Mouse (Mus musculus): ENCODE data around the gene Ms4a4c. TPM values are rescaled to one million over a fixed set of nuclear protein-coding genes. Genes with fewer than 3 reads are reported as not detected.

The Ms4a4c gene
- polyA plus RNA-seq (2016; fragmentation: Nextera tagmentation; extraction: Ambion mirVana): 0.22 TPM in 1 of 2 replicates, not detected in the other

- H3K9ac ChIP-seq (replicated peaks): no peak within 1 kb of the TSS
- H3K4me2 ChIP-seq: no peak within 1 kb of the TSS
- no peaks in the 10 kb centered on the region for H3K36me3 ChIP-seq
- no peaks in the 10 kb centered on the region for H3K4me1 ChIP-seq (replicated peaks)
- no peaks in the 10 kb centered on the region for H3K27me3 ChIP-seq
- WGBS: 82% methylated on average over 3 of the region's 3 CpGs
- H3K4me3 ChIP-seq (replicated peaks): no peak within 1 kb of the TSS
- no peak within 1 kb of the TSS for H3K27ac ChIP-seq
- no peak for ATAC-seq (ENCODE audit: insufficient number of reproducible peaks, insufficient read depth, low FRiP score, low TSS enrichment, low read depth)
- H3K9me3 ChIP-seq: no peaks in the 10 kb centered on the region
Measured at GRCm38 (mm10) chr19:11404527-11404926, at the start of gene Ms4a4c. Ms4a4c (plus strand) TSS chr19:11404770.

GRCm38 (mm10) chr19:11355730-11356129 lies 48.8 kb upstream of the Ms4a4c start:
- no peak overlapping the region for H3K9ac ChIP-seq (replicated peaks)
- no peaks in the 10 kb centered on the region for H3K36me3 ChIP-seq
- no peaks in the 10 kb centered on the region for H3K9me3 ChIP-seq
- no peak overlapping the region for H3K4me2 ChIP-seq
- no peak for ATAC-seq (ENCODE audit: insufficient number of reproducible peaks, insufficient read depth, low FRiP score, low TSS enrichment, low read depth)
- H3K27ac ChIP-seq: no peak overlapping the region
- H3K4me1 ChIP-seq (replicated peaks): no peaks in the 10 kb centered on the region
- no peaks in the 10 kb centered on the region for H3K27me3 ChIP-seq
- 82% methylated on average over 7 of the region's 7 CpGs for WGBS
- no peak overlapping the region for H3K4me3 ChIP-seq (replicated peaks)

GRCm38 (mm10) chr19:11360106-11360505 lies 44.5 kb upstream of the Ms4a4c start:
- Histone ChIP-seq H3K4me1 (replicated peaks) (no peaks in the 10 kb centered on the region), H3K27me3 (no peaks in the 10 kb centered on the region), H3K4me2 (no peak overlapping the region), H3K27ac (no peak overlapping the region), H3K9me3 (no peaks in the 10 kb centered on the region), H3K9ac (replicated peaks) (no peak overlapping the region), H3K36me3 (no peaks in the 10 kb centered on the region), H3K4me3 (replicated peaks) (no peak overlapping the region)
- ATAC-seq (ENCODE audit: insufficient number of reproducible peaks, insufficient read depth, low FRiP score, low TSS enrichment, low read depth): no peak
- WGBS: 71% methylated on average over 3 of the region's 3 CpGs

GRCm38 (mm10) chr19:11362002-11362401 lies 42.6 kb upstream of the Ms4a4c start:
- Histone ChIP-seq H3K27ac (no peak overlapping the region), H3K27me3 (no peaks in the 10 kb centered on the region), H3K36me3 (no peaks in the 10 kb centered on the region), H3K9me3 (no peaks in the 10 kb centered on the region), H3K4me1 (replicated peaks) (no peaks in the 10 kb centered on the region), H3K4me2 (no peak overlapping the region), H3K9ac (replicated peaks) (no peak overlapping the region), H3K4me3 (replicated peaks) (no peak overlapping the region)
- ATAC-seq (ENCODE audit: insufficient number of reproducible peaks, insufficient read depth, low FRiP score, low TSS enrichment, low read depth): no peak

- Histone ChIP-seq H3K4me3 (replicated peaks) (no peak overlapping the region), H3K9me3 (no peaks in the 10 kb centered on the region), H3K4me1 (replicated peaks) (no peaks in the 10 kb centered on the region), H3K27ac (no peak overlapping the region), H3K9ac (replicated peaks) (no peak overlapping the region), H3K4me2 (no peak overlapping the region), H3K27me3 (no peaks in the 10 kb centered on the region), H3K36me3 (no peaks in the 10 kb centered on the region)
- no peak for ATAC-seq (ENCODE audit: insufficient number of reproducible peaks, insufficient read depth, low FRiP score, low TSS enrichment, low read depth)
- WGBS: 79% methylated on average over 3 of the region's 3 CpGs
Measured at GRCm38 (mm10) chr19:11368310-11368709, 36.3 kb upstream of the Ms4a4c start.

- ATAC-seq (ENCODE audit: insufficient number of reproducible peaks, insufficient read depth, low FRiP score, low TSS enrichment, low read depth): no peak
- Histone ChIP-seq H3K27me3 (no peaks in the 10 kb centered on the region), H3K4me1 (replicated peaks) (no peaks in the 10 kb centered on the region), H3K4me3 (replicated peaks) (no peak overlapping the region), H3K4me2 (no peak overlapping the region), H3K36me3 (no peaks in the 10 kb centered on the region), H3K27ac (no peak overlapping the region), H3K9me3 (no peaks in the 10 kb centered on the region), H3K9ac (replicated peaks) (no peak overlapping the region)
Measured at GRCm38 (mm10) chr19:11371181-11371580, 33.4 kb upstream of the Ms4a4c start.

- no peak for ATAC-seq (ENCODE audit: insufficient number of reproducible peaks, insufficient read depth, low FRiP score, low TSS enrichment, low read depth)
- Histone ChIP-seq H3K27me3 (no peaks in the 10 kb centered on the region), H3K4me2 (no peak within 1 kb of the TSS), H3K4me3 (replicated peaks) (no peak within 1 kb of the TSS), H3K27ac (no peak within 1 kb of the TSS), H3K9ac (replicated peaks) (no peak within 1 kb of the TSS), H3K4me1 (replicated peaks) (no peaks in the 10 kb centered on the region), H3K9me3 (no peaks in the 10 kb centered on the region), H3K36me3 (no peaks in the 10 kb centered on the region)
- WGBS: 84% methylated on average over 2 of the region's 2 CpGs
Measured at GRCm38 (mm10) chr19:11375273-11375672, 29.3 kb upstream of the Ms4a4c start, which contains the start of gene Ms4a4a. Ms4a4a (plus strand) TSS chr19:11375523.

GRCm38 (mm10) chr19:11376399-11376798 lies 28.2 kb upstream of the Ms4a4c start:
- no peaks in the 10 kb centered on the region for H3K4me1 ChIP-seq (replicated peaks)
- no peaks in the 10 kb centered on the region for H3K27me3 ChIP-seq
- H3K4me3 ChIP-seq (replicated peaks): no peak overlapping the region
- H3K9ac ChIP-seq (replicated peaks): no peak overlapping the region
- H3K36me3 ChIP-seq: no peaks in the 10 kb centered on the region
- 81% methylated on average over 2 of the region's 2 CpGs for WGBS
- no peak overlapping the region for H3K4me2 ChIP-seq
- ATAC-seq (ENCODE audit: insufficient number of reproducible peaks, insufficient read depth, low FRiP score, low TSS enrichment, low read depth): no peak
- no peak overlapping the region for H3K27ac ChIP-seq
- H3K9me3 ChIP-seq: no peaks in the 10 kb centered on the region

GRCm38 (mm10) chr19:11387109-11387508 lies 17.5 kb upstream of the Ms4a4c start:
- Histone ChIP-seq H3K4me2 (no peak overlapping the region), H3K27me3 (no peaks in the 10 kb centered on the region), H3K4me1 (replicated peaks) (no peaks in the 10 kb centered on the region), H3K9me3 (no peaks in the 10 kb centered on the region), H3K9ac (replicated peaks) (no peak overlapping the region), H3K4me3 (replicated peaks) (no peak overlapping the region), H3K36me3 (no peaks in the 10 kb centered on the region), H3K27ac (no peak overlapping the region)
- ATAC-seq (ENCODE audit: insufficient number of reproducible peaks, insufficient read depth, low FRiP score, low TSS enrichment, low read depth): no peak
- 72% methylated on average over 2 of the region's 2 CpGs for WGBS

GRCm38 (mm10) chr19:11387685-11388084 lies 16.9 kb upstream of the Ms4a4c start:
- Histone ChIP-seq H3K27ac (no peak overlapping the region), H3K4me2 (no peak overlapping the region), H3K9ac (replicated peaks) (no peak overlapping the region), H3K36me3 (no peaks in the 10 kb centered on the region), H3K27me3 (no peaks in the 10 kb centered on the region), H3K4me1 (replicated peaks) (no peaks in the 10 kb centered on the region), H3K9me3 (no peaks in the 10 kb centered on the region), H3K4me3 (replicated peaks) (no peak overlapping the region)
- WGBS: 84% methylated on average over 4 of the region's 4 CpGs
- ATAC-seq (ENCODE audit: insufficient number of reproducible peaks, insufficient read depth, low FRiP score, low TSS enrichment, low read depth): no peak

- Histone ChIP-seq H3K27me3 (no peaks in the 10 kb centered on the region), H3K27ac (no peak overlapping the region), H3K4me1 (replicated peaks) (no peaks in the 10 kb centered on the region), H3K4me3 (replicated peaks) (no peak overlapping the region), H3K9me3 (no peaks in the 10 kb centered on the region), H3K36me3 (no peaks in the 10 kb centered on the region), H3K9ac (replicated peaks) (no peak overlapping the region), H3K4me2 (no peak overlapping the region)
- ATAC-seq (ENCODE audit: insufficient number of reproducible peaks, insufficient read depth, low FRiP score, low TSS enrichment, low read depth): no peak
- 87% methylated on average over 2 of the region's 2 CpGs for WGBS
Measured at GRCm38 (mm10) chr19:11388949-11389348, 15.6 kb upstream of the Ms4a4c start.

GRCm38 (mm10) chr19:11395769-11396168 lies 8.8 kb upstream of the Ms4a4c start:
- no peaks in the 10 kb centered on the region for H3K9me3 ChIP-seq
- no peak overlapping the region for H3K27ac ChIP-seq
- H3K4me3 ChIP-seq (replicated peaks): no peak overlapping the region
- H3K4me1 ChIP-seq (replicated peaks): no peaks in the 10 kb centered on the region
- H3K9ac ChIP-seq (replicated peaks): no peak overlapping the region
- no peaks in the 10 kb centered on the region for H3K27me3 ChIP-seq
- no peak overlapping the region for H3K4me2 ChIP-seq
- no peak for ATAC-seq (ENCODE audit: insufficient number of reproducible peaks, insufficient read depth, low FRiP score, low TSS enrichment, low read depth)
- no peaks in the 10 kb centered on the region for H3K36me3 ChIP-seq
